7 mouse cellular contexts compared by ENCODE assay signal in the genomic region with DNA sequence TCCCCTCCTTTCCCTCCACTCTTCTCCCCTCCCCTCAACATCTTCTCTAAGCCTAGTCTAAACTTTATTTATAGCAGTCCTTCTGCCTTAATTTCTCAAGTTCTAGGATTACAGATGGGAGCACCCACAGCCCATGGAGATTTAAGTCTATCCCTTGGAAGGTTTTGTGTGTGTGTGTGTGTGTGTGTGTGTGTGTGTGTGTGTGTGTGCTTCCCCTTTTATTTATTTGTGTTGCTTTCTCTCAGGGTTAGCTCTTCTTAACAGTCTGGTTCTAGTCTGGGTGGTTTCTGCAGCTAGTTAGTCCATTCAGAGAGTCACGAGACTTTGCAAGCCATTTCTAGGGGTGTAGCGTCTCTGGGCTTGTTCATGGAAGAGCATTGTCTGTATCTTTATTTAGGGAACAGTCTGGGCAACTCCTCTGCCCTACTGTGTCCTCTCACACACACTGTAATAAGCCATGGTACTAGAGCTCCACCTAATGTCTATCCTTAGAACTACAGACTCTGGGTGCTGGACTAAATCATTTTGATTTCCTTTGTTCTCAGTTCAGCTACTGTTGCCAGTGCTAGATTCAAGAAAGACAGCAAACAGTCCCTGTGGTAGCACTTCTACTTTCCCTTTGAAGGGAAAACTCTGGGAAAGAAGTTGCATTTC. TPM values are rescaled to one million over a fixed set of nuclear protein-coding genes. Genes with fewer than 3 reads are reported as not detected.
DNase-seq lines count a peak whose midpoint lies in the region; ATAC-seq and TF ChIP-seq lines count a peak whose summit lies in the region.

No protein-coding gene starts in this region.

- in situ Hi-C loops in ES-E14 (cut with MboI; ENCODE audit: low sequenced_read_pairs in 2 of 2, unreplicated experiment in 2 of 2): no loop called here

- 0 out of 4 replicates have a peak, but pooled peaks cover 0 to 2% of the 10 kb centered on the region in 2 experiments for H3K4me1 ChIP-seq in ES-E14 (ENCODE audit: control insufficient read depth in 2 of 2, insufficient read depth in 2 of 2, low read length in 2 of 2, poor library complexity in 1 of 2)
- H3K4me1 ChIP-seq in embryonic facial prominence, embryonic 13.5 days: peaks cover 11% of the 10 kb centered on the region
- 0 out of 2 replicates have a peak, but pooled peaks cover 4% of the 10 kb centered on the region for H3K4me1 ChIP-seq in heart, postnatal 0 days (ENCODE audit: control insufficient read depth, insufficient read depth)
- H3K4me1 ChIP-seq in lung, adult 2 months (ENCODE audit: control insufficient read depth, insufficient read depth, low read length): peaks cover 9% of the 10 kb centered on the region
- 0 out of 2 replicates have a peak, but pooled peaks cover 3% of the 10 kb centered on the region for H3K4me1 ChIP-seq in neural tube, embryonic 14.5 days (ENCODE audit: control insufficient read depth, insufficient read depth, low read length)

- TF ChIP-seq POLR2A in lung, adult 2 months (IDR thresholded peaks at IDR 0.05; ENCODE audit: borderline replicate concordance, extremely low read depth, low read depth, low read length): no peak

- H3K9me3 ChIP-seq in ES-E14 (ENCODE audit: control insufficient read depth, insufficient read depth, low read depth, low read length): no peaks in the 10 kb centered on the region
- H3K9me3 ChIP-seq in embryonic facial prominence, embryonic 13.5 days: no peaks in the 10 kb centered on the region
- no peaks in the 10 kb centered on the region for H3K9me3 ChIP-seq in heart, postnatal 0 days (replicated peaks; ENCODE audit: control insufficient read depth, low read length)
- no peaks in the 10 kb centered on the region for H3K9me3 ChIP-seq in neural tube, embryonic 14.5 days (ENCODE audit: control insufficient read depth, low read length)

- peak; percentile 83 for DNase-seq in ES-E14 (ENCODE audit: low read depth, low spot score)
- DNase-seq in adrenal gland, postnatal 14 days: peak; percentile 40
- DNase-seq in heart, postnatal 0 days (ENCODE audit: low spot score): peak; percentile 78
- peak; percentile 43 for DNase-seq in kidney, postnatal 10 days
- no peak for DNase-seq in lung, adult 2 months

- no peak overlapping the region for H3K27ac ChIP-seq in ES-E14 (ENCODE audit: insufficient read depth, low read depth, low read length, poor library complexity, severe bottlenecking)
- H3K27ac ChIP-seq in embryonic facial prominence, embryonic 13.5 days: no peak overlapping the region; the same call in 1 of the 2 replicates
- no peak overlapping the region for H3K27ac ChIP-seq in heart, postnatal 0 days (ENCODE audit: low read depth)
- peak overlapping the region; percentile 76 for H3K27ac ChIP-seq in neural tube, embryonic 14.5 days (ENCODE audit: low read depth, low read length)

- no peak overlapping the region for H3K4me3 ChIP-seq in ES-E14 (ENCODE audit: insufficient read depth in 1 of 2, low read depth in 1 of 2, low read length in 2 of 2, poor library complexity in 1 of 2, severe bottlenecking in 1 of 2)
- H3K4me3 ChIP-seq in embryonic facial prominence, embryonic 13.5 days: no peak overlapping the region
- no peak overlapping the region for H3K4me3 ChIP-seq in heart, postnatal 0 days (ENCODE audit: low read depth, low read length)
- no peak overlapping the region for H3K4me3 ChIP-seq in lung, adult 2 months (replicated peaks; ENCODE audit: extremely low read depth, low read depth, low read length)
- no peak overlapping the region for H3K4me3 ChIP-seq in neural tube, embryonic 14.5 days (ENCODE audit: low read depth, low read length)

- no peak for TF ChIP-seq EP300 in heart, postnatal 0 days (IDR thresholded peaks at IDR 0.05; ENCODE audit: low read depth)

- H3K36me3 ChIP-seq in ES-E14 (ENCODE audit: control insufficient read depth, insufficient read depth, low read length, poor library complexity, severe bottlenecking): no peaks in the 10 kb centered on the region
- H3K36me3 ChIP-seq in embryonic facial prominence, embryonic 13.5 days: no peaks in the 10 kb centered on the region
- H3K36me3 ChIP-seq in heart, postnatal 0 days (replicated peaks; ENCODE audit: control insufficient read depth, insufficient read depth, low read length): no peaks in the 10 kb centered on the region
- H3K36me3 ChIP-seq in neural tube, embryonic 14.5 days (ENCODE audit: control insufficient read depth, insufficient read depth, low read length): no peaks in the 10 kb centered on the region

- no peak overlapping the region for H3K9ac ChIP-seq in ES-E14 (ENCODE audit: insufficient read depth, low read depth, low read length, poor library complexity, severe bottlenecking)
- H3K9ac ChIP-seq in embryonic facial prominence, embryonic 13.5 days: no peak overlapping the region
- H3K9ac ChIP-seq in heart, postnatal 0 days (replicated peaks; ENCODE audit: low read depth, low read length): no peak overlapping the region
- H3K9ac ChIP-seq in neural tube, embryonic 14.5 days (replicated peaks; ENCODE audit: low read depth, low read length): no peak overlapping the region; the same call in 1 of the 2 replicates

- H3K27me3 ChIP-seq in embryonic facial prominence, embryonic 13.5 days: no peaks in the 10 kb centered on the region
- no peaks in the 10 kb centered on the region for H3K27me3 ChIP-seq in heart, postnatal 0 days (ENCODE audit: control insufficient read depth, insufficient read depth, low read length)
- H3K27me3 ChIP-seq in neural tube, embryonic 14.5 days (ENCODE audit: control insufficient read depth, insufficient read depth, low read length): no peaks in the 10 kb centered on the region

- WGBS in embryonic facial prominence, embryonic 13.5 days: 11% methylated on average over 2 of the region's 2 CpGs
- 4% methylated on average over 2 of the region's 2 CpGs for WGBS in heart, postnatal 0 days
- 3% methylated on average over 2 of the region's 2 CpGs for WGBS in lung, adult 2 months
- WGBS in neural tube, embryonic 14.5 days: 0% methylated on average over 2 of the region's 2 CpGs

- peak; percentile 94 for TF ChIP-seq CTCF in heart, postnatal 0 days (IDR thresholded peaks at IDR 0.05; ENCODE audit: low read depth)
- peak; percentile 43 for TF ChIP-seq CTCF in lung, adult 2 months (IDR thresholded peaks at IDR 0.05; ENCODE audit: insufficient read depth, low read length)

- H3K4me2 ChIP-seq in embryonic facial prominence, embryonic 13.5 days: no peak overlapping the region
- H3K4me2 ChIP-seq in heart, postnatal 0 days (ENCODE audit: low read depth, low read length): no peak overlapping the region
- no peak overlapping the region for H3K4me2 ChIP-seq in neural tube, embryonic 14.5 days (ENCODE audit: low read depth, low read length)

- 0 out of 2 replicates have a peak, but pooled peaks have one; percentile 64 for ATAC-seq in embryonic facial prominence, embryonic 13.5 days (ENCODE audit: insufficient number of reproducible peaks, insufficient read depth, low FRiP score, low TSS enrichment, low read depth)
- ATAC-seq in heart, postnatal 0 days (ENCODE audit: insufficient read depth, low read depth): peak; percentile 87
- ATAC-seq in neural tube, embryonic 14.5 days (ENCODE audit: low read depth): peak; percentile 94

TF ChIP-seq in ES-E14, 5 proteins besides CTCF, POLR2A, EP300 and RAD21:
- TF ChIP-seq CHD2 (IDR thresholded peaks at IDR 0.05; ENCODE audit: low read depth, low read length) (no peak), MAFK (IDR thresholded peaks at IDR 0.05; ENCODE audit: insufficient read depth, low read depth, low read length) (no peak), ZC3H11A (IDR thresholded peaks at IDR 0.05; ENCODE audit: borderline replicate concordance, low read depth, low read length) (peak; percentile 91; the same call in 1 of the 2 replicates), HCFC1 (IDR thresholded peaks at IDR 0.05; ENCODE audit: borderline replicate concordance, insufficient read depth, low read length) (no peak)

RNA-seq across cellular contexts. Expression of a gene that starts 15.1 kb away (rescaled TPM):
- 13.2 and 27.1 TPM in 2 replicates for total RNA-seq in ES-E14 (2012; rRNA removed)
- total RNA-seq in adrenal gland, postnatal 14 days (2021): 74.9 and 80.4 TPM in 2 replicates
- 65.8 and 67.5 TPM in 2 replicates for polyA plus RNA-seq in embryonic facial prominence, embryonic 13.5 days (2015; fragmentation: Nextera tagmentation; extraction: Ambion mirVana)
- 36.2 and 36.7 TPM in 2 replicates for total RNA-seq in heart, postnatal 0 days (2014; rRNA removed; ENCODE audit: low replicate concordance)
- polyA plus RNA-seq in heart, postnatal 0 days (2015; fragmentation: Nextera tagmentation; extraction: Ambion mirVana): 18.6 and 19.8 TPM in 2 replicates
- 8.1 and 14.9 TPM in 2 replicates for polyA plus RNA-seq in lung, adult 2 months (2012; rRNA removed)
- 124 and 188 TPM in 2 replicates for polyA plus RNA-seq in neural tube, embryonic 14.5 days (2014; fragmentation: Nextera tagmentation; extraction: Ambion mirVana)
